Mouse (Mus musculus) E14TG2a.4 (cell line): Measurements from ENCODE around the gene Tmem143.
A peak's percentile ranks its signal among the peaks of the same experiment; 100 is the strongest.
"Not testable (repeated sequence)": the region's sequence is repeated elsewhere in the genome, so short reads cannot be mapped to it uniquely, and the experiment has no call there.

Experiments used
- H3K27me3 ChIP-seq: 2 replicates; pipeline ENCODE4 v1.6.1; 2014; ENCODE audit warnings: low read length, control low read depth; ENCODE audit not compliant: insufficient read depth
- H3K36me3 ChIP-seq: 2 replicates; pipeline ENCODE4 v1.6.1; 2014; ENCODE audit warnings: low read length, control low read depth; ENCODE audit not compliant: insufficient read depth
- H3K4me1 ChIP-seq: replicated peaks from 2 replicates; pipeline ENCODE4 v1.6.1; 2014; ENCODE audit warnings: low read depth, low read length, control low read depth
- H3K4me3 ChIP-seq: replicated peaks from 2 replicates; pipeline ENCODE4 v1.5.1; 2014; ENCODE audit warnings: mild to moderate bottlenecking, low read length
- H3K9me3 ChIP-seq: 2 replicates; pipeline ENCODE4 v1.6.1; 2014; ENCODE audit warnings: low read length, control low read depth
- CTCF ChIP-seq: conservative IDR thresholded peaks from 2 replicates; pipeline ENCODE4 v1.5.1; 2014; ENCODE audit warnings: low read length
- NANOG ChIP-seq: IDR thresholded peaks from 2 replicates; pipeline ENCODE4 v1.6.1; 2014; ENCODE audit warnings: borderline replicate concordance, low read length, mixed read lengths
- POU5F1 ChIP-seq: IDR thresholded peaks from 2 replicates; pipeline ENCODE4 v1.6.1; 2014; ENCODE audit warnings: low read length, borderline replicate concordance

The Tmem143 gene

GRCm38 (mm10) chr7:45923762-45924428 is 27.2 kb downstream of the Tmem143 start, which contains the start of gene Ccdc114:
TSS of gene Ccdc114 (plus strand) at chr7:45924072.
- H3K9me3 ChIP-seq = no peaks in the 10 kb centered on the region; the same call in 1 of the 2 replicates
- H3K36me3 ChIP-seq = no peaks in the 10 kb centered on the region
- H3K4me1 ChIP-seq = peaks cover 66% of the 10 kb centered on the region
- no peak for TF ChIP-seq NANOG
- TF ChIP-seq CTCF = no peak
- no peak for TF ChIP-seq POU5F1
- H3K27me3 ChIP-seq = peaks cover 7% of the 10 kb centered on the region; the same call in 1 of the 2 replicates
- H3K4me3 ChIP-seq = peak within 1 kb of the TSS; percentile 80

DNA sequence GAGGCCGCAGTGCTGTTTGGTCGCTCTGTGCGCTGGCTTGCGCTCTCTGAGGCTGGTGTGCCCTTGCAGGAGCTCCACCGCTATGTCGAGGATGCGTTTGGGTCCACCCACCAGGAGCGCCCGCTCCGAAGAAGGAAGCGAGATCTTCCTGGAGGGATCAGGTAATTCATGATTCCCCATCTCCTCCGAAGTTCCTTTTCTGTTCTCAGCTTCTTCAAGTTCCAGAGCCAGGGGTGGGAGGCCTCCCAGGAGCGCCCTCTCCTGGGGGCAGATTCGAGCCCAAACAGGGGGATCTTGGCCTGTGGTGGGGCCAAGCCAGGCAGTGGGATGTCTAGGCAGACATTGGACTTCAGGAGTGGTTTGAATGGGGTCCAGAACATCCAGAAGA is 27.7 kb downstream of the Tmem143 start:
- no peaks in the 10 kb centered on the region for H3K36me3 ChIP-seq
- H3K4me1 ChIP-seq = peaks cover 66% of the 10 kb centered on the region
- peak overlapping the region; percentile 80 for H3K4me3 ChIP-seq
- H3K9me3 ChIP-seq = no peaks in the 10 kb centered on the region; the same call in 1 of the 2 replicates
- TF ChIP-seq CTCF (peak; percentile 41), NANOG (no peak)
- peaks cover 7% of the 10 kb centered on the region; the same call in 1 of the 2 replicates for H3K27me3 ChIP-seq

GRCm38 (mm10) chr7:45928626-45929295 is 32.0 kb downstream of the Tmem143 start:
- no peaks in the 10 kb centered on the region; the same call in 1 of the 2 replicates for H3K9me3 ChIP-seq
- H3K4me1 ChIP-seq = peaks cover 33% of the 10 kb centered on the region
- H3K27me3 ChIP-seq = no peaks in the 10 kb centered on the region
- no peak for TF ChIP-seq POU5F1
- no peak for TF ChIP-seq CTCF
- no peak for TF ChIP-seq NANOG
- peak overlapping the region; percentile 75 for H3K4me3 ChIP-seq
- peaks cover 7% of the 10 kb centered on the region; the same call in 1 of the 2 replicates for H3K36me3 ChIP-seq

GRCm38 (mm10) chr7:45929688-45930087 is 32.9 kb downstream of the Tmem143 start:
- peak overlapping the region; percentile 75 for H3K4me3 ChIP-seq
- no peaks in the 10 kb centered on the region; the same call in 1 of the 2 replicates for H3K9me3 ChIP-seq
- peaks cover 24% of the 10 kb centered on the region for H3K4me1 ChIP-seq
- H3K27me3 ChIP-seq = no peaks in the 10 kb centered on the region
- H3K36me3 ChIP-seq = peaks cover 7% of the 10 kb centered on the region; the same call in 1 of the 2 replicates
- TF ChIP-seq CTCF = peak; percentile 33; the same call in 1 of the 2 replicates
- no peak for TF ChIP-seq POU5F1

DNA sequence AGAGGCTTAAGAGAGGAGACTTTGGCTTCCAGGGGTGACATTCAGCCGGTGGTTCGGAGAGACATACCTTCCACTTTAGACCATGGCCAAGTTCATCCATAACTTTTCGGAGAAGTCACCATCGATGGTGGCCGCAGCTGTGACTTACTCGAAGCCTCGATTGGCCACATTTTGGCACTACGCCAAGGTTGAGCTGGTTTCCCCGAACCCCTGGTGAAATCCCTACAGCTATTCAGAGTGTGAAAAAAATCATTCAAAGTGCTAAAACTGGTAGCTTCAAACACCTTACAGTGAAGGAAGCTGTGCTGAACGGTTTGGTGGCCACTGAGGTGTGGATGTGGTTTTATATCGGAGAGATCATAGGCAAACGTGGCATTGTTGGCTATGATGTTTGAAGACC is 37.0 kb downstream of the Tmem143 start:
- not testable (repeated sequence) for H3K36me3 ChIP-seq, H3K9me3 ChIP-seq, H3K4me3 ChIP-seq, H3K27me3 ChIP-seq
- H3K4me1 ChIP-seq = peaks cover 12% of the 10 kb centered on the region

- Histone ChIP-seq H3K36me3 (peaks cover 12% of the 10 kb centered on the region; the same call in 1 of the 2 replicates), H3K27me3 (no peaks in the 10 kb centered on the region), H3K9me3 (no peaks in the 10 kb centered on the region), H3K4me3 (no peak overlapping the region), H3K4me1 (peaks cover 4% of the 10 kb centered on the region)
- no peak for TF ChIP-seq POU5F1
- peak; percentile 42; the same call in 1 of the 2 replicates for TF ChIP-seq CTCF
Observed at GRCm38 (mm10) chr7:45935114-45935513, 38.4 kb downstream of the Tmem143 start.

DNA sequence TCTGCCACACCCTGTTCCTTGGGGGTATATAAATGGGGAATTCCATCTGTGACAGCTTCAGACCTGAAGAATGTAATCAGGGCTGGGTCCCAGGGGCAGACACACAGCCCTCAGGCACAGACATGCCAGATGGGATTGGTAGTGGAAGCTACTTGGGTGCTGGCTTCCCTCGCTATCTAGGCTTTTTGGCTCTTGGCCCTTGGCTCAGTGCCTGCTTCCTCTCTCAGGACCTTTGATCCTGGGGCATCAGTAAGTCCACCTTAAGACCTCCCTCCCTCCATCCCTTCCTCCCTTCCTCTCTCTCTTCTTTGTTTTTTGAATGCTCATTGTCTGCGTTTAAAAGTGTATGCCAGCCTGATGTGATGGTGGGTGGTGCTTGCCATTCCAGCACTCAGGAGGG is 43.1 kb downstream of the Tmem143 start:
- Histone ChIP-seq H3K27me3 (no peaks in the 10 kb centered on the region), H3K36me3 (peaks cover 17% of the 10 kb centered on the region; the same call in 1 of the 2 replicates), H3K4me1 (peaks cover 4% of the 10 kb centered on the region; the same call in 1 of the 2 replicates), H3K4me3 (no peak overlapping the region), H3K9me3 (no peaks in the 10 kb centered on the region)
- TF ChIP-seq CTCF = no peak

- peaks cover 19% of the 10 kb centered on the region; the same call in 1 of the 2 replicates for H3K36me3 ChIP-seq
- H3K9me3 ChIP-seq = no peaks in the 10 kb centered on the region
- H3K4me3 ChIP-seq = no peak overlapping the region
- TF ChIP-seq POU5F1 (no peak), NANOG (no peak), CTCF (no peak)
- H3K4me1 ChIP-seq = peaks cover 4% of the 10 kb centered on the region; the same call in 1 of the 2 replicates
- H3K27me3 ChIP-seq = no peaks in the 10 kb centered on the region
Observed at GRCm38 (mm10) chr7:45941986-45942385, 45.2 kb downstream of the Tmem143 start.

DNA sequence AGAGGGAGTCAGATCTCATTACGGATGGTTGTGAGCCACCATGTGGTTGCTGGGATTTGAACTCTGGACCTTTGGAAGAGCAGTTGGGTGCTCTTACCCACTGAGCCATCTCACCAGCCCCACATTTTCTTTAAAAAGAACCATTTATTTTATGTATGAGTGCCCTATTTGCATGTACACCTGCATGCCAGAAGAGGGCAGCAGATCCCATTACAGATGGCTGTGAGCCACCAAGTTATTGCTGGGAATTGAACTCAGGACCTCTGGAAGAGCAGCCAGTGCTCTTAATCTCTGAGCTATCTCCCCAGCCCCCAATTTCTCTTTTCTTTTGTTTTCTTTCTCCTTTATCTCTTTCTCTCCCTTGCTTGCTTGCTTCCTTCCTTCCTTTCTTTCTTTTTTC is 46.5 kb downstream of the Tmem143 start:
- peaks cover 30% of the 10 kb centered on the region for H3K36me3 ChIP-seq
- H3K27me3 ChIP-seq, H3K4me3 ChIP-seq, H3K4me1 ChIP-seq, H3K9me3 ChIP-seq: not testable (repeated sequence)
- TF ChIP-seq CTCF = peak; percentile 48
